Mouse (Mus musculus) regulatory T cell (primary cell): ENCODE data around the gene Ogn.
"Not testable (repeated sequence)": the region's sequence is repeated elsewhere in the genome, so short reads cannot be mapped to it uniquely, and the experiment has no call there.

Source experiments
- in situ Hi-C: fragments of 300-600 bp; cut with MboI, MseI; formaldehyde crosslinking; loops from one replicate; pipeline ENCODE4 v1.15.1; 2025; ENCODE audit warnings: high pct_unique_total_duplicates

Gene Ogn

DNA sequence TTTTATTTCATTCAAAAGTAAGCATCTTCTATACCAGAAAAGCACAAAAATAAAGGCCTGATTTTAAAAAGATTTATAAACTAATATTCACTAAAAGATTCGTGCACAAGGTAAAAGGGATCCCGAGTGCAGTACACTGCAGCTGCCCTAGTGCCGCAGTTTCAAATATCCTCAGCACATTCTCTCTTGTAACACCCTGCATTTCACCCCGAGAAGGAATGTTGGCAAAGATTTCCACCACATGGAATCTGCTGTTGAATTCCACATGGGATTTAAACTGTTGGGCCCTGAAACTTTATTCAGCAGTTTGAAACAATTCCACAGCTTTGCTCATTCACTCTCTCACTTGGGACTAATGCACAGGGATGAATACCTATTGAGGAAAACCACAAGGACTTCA lies at the start of gene Ogn:
Ogn (plus strand) TSS at position 333 of the 400 bp plus-strand sequence.
- in situ Hi-C loops: no loop called here

GRCm38 (mm10) chr13:49559185-49559584 lies 48.7 kb upstream of the Ogn start:
- in situ Hi-C loops: no loop called here

GRCm38 (mm10) chr13:49560886-49561285 lies 47.0 kb upstream of the Ogn start:
- in situ Hi-C loops: no loop called here

- in situ Hi-C loops: no loop called here
Measured at GRCm38 (mm10) chr13:49564347-49564746, 43.5 kb upstream of the Ogn start.

GRCm38 (mm10) chr13:49570371-49570770 lies 37.5 kb upstream of the Ogn start:
- in situ Hi-C loops: no loop called here

DNA sequence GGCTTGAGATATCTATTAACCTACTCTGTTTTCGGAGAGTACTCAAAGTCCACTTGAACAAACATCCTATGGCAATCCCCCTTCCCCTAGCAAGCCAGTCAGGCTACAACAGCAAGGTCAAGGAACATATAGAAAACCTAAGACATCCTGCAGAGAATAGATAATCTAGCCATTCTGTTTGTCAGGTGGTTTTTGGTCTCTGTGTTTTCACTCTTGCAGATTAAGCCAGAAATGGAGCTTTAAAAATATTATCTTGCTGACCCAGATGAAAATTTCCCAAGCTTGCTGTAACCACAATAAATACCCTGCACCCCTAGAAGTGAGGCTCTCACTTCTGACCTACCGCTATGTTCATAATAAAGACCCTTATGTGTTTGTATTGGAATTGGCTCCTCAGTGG lies 36.4 kb upstream of the Ogn start:
- in situ Hi-C loops: no loop called here

DNA sequence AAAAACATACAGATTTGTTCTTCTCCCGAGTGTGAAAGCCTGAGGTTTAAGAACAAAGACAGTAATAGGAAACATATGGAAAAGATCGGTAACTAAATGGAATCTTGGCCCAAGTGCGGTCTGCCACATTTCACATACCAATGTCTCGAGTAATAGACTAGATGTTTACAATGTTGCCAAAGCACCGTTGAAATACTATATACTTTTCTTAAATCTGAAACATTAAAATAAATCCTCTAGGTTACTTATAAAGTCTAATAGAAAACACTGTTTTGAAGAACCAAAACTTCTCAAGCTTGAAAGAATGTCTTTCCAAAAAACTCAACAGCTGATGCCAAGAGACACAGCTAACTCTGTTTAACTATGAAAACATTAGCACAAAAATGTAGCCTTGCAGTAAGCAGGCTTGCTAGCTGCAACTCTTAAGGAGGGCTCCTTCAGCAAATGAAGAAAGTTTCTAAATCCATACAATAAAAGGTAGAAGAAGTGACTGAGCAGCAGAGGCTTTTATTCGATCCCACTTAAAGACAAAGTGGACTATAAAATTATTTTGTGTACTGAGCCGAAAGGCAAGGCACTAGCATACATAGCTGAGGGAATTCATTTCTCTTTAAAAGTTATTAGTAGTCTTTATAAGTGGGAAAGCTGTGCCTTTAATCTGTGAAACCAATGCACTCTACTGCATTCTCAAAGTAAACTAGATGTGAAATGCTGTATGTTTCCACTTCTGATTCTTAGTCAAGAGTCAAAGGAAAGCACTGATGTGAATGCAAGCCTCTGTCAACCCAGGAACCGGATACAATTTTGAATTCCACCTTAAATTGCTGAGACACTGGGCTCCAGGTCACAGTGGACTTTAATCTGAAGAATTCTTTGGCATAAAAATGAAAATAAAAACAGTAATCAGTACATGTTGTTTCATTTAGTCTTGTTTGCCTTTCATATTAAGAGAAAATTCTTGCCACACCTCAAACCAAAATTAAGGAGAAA lies 26.0 kb upstream of the Ogn start, which contains the start of gene Omd:
Omd (plus strand) TSS at position 922 of the 990 bp plus-strand sequence.
- in situ Hi-C loops: no loop called here

DNA sequence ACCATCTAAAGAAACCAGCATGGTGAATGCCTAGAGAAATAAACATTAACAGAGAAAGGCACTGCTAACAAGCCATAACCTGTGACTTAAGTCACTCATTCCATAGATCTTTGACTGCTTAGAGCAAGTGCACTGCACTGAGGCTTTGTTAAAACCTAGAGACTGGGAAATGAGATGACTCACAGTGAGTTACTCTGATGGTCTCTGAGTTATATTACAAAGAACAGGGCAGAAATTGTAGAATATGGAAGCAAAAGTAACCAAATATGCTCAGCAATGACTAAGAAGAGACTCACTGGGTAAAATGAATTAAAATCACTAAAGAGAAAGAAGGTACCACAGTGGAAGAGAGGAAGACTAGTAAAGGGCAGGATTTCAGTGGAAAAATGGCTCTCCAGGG lies 24.0 kb upstream of the Ogn start:
- in situ Hi-C loops: no loop called here

DNA sequence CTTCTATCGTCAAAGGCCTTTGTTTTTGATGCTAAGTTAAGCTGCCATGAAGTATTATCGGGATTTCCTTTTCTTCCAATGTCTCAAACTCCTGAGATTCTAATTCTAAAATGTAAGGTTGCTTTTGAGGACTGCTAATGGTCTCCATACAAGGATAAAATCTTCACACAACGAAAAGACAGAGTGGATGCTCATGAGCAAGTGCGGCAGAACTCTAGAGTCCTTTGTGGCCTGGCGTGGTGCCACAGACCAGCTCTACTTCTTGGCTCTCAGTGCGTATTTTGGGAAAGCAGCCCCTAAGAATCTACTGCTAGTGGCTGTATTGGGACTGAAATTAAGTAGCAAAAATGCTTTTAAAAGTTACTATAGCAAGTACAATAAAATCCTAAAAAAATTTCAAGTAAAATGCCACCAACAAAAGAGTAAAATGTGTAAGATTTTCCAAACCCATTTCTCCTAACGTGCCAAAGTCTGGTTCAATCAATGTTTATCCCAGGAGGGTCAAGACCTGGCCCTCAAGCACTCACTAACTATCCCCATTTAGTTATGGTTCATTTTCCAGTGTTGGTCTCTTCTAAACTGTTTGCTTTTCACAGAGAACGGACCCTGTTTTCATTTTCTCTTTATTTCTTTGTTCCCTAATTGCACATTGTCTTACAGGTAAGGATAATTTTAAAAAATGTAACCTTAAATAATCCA lies 23.4 kb upstream of the Ogn start:
- in situ Hi-C loops: no loop called here

DNA sequence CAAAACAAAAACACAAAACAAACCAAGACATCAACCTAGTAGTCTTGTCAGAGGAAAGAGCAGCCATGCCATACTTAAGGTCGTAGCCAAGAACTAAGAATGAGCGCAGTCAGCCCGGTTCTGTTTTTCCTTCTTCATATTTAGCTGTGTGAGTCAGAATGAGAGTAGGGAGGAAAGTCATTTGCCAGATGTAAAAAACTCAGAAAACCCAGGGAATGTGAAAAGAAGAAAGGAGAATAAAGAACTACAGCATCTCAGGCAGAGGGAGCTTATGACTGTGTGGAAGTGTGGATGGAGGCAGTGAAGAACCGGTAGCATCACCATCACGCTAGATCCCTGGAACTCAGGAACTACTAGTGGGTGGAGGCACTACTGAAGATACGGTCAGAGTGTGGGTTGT lies 21.8 kb upstream of the Ogn start:
- in situ Hi-C loops: no loop called here

DNA sequence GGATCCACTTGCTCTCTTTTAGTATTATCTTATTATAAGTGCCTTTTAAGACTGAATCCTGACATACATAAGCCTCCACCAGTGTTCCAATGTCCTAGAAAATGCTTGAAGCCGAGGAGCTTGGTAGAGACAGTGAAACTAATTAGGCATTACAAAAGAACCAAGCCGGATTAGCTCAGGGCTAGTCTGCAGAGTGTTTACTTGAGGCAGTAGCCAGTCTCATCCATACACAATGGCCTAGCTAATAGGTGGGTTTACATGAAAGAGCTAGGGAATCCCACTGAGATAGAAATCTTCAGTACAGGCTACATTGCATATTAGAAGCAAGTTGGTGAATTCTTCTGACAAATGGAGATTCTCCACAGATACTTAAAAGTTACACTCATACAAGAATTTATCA lies 5.3 kb upstream of the Ogn start:
- in situ Hi-C loops: not testable (repeated sequence)

GRCm38 (mm10) chr13:49603603-49604002 lies 4.2 kb upstream of the Ogn start:
- in situ Hi-C loops: no loop called here

GRCm38 (mm10) chr13:49608589-49609322 lies 910 bp downstream of the Ogn start:
- in situ Hi-C loops: no loop called here

GRCm38 (mm10) chr13:49617021-49617420 lies 9.2 kb downstream of the Ogn start:
- in situ Hi-C loops: no loop called here

DNA sequence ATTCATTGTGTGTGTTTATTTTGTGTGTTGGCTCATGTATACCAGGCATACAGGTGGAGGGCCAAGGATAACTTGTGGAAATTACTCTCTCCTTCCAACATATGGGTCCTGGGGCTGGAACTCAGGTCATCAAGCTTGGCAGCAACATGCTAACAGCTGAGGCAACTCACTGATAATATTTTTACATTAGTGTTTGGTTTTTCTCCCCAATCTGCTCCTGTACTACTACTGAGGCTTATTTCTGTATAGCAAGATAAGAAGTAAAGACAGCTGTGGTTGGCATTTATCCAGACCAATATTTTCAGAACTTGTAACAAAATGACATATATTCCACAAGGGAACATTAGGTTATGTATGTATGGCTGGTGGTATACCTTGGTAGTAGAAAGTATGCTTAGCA lies 10.5 kb downstream of the Ogn start:
- in situ Hi-C loops: no loop called here

DNA sequence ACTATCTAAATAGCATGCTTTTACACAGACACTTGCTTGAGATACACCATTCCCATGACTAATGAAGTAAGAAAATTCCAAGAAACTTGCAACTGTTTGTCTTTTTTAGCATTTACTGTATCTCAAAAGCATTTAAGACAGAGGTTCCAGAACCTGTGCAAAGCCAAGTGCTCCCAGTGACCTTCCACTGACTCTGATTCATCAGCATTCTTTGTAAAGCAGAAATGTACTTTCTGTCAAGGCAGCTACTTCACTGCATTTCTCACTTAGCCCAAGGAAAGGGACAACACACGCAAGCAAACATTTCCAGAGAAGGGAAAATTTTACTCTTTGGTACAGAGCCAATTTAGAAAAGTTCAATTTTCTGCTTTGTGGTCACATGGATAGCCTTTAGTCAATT lies 15.4 kb downstream of the Ogn start:
- in situ Hi-C loops: no loop called here

DNA sequence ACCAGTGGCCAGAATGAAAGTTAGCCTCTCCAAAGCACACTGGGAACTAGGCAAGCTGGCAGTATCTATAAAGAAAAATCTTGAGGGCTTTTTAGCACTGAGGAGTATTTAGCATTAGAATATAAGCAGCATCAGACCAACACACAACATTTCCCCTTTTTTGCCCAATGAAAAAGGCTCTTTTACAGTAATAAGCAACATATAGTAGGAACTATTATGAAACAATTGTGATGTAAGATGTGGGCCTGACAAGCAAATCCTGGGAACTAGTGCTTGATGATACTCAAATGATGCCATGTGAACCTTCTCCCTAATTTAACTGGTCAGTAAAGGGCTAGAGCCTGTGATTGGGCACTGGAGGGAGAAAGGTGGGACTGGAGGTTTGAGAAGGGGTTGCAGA lies 20.3 kb downstream of the Ogn start:
- in situ Hi-C loops: no loop called here

DNA sequence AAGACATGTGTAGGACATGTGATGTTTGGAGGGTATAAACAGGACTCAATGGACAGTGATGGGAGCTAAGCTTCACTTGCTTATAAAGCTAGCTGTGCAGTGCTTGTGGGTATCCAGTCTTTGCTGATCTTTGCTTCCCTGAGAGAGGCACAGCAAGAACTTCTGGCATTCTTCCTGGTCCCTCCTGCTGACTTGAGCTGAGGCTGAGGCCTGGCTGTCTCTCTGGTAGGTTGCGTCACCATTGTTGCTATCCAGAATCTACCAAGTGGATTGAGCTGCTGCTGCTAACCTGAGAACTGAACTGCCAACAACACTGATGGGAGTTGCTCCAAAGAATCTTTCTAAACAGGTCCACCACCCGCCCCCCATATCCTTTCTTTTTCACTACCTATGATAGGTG lies 21.2 kb downstream of the Ogn start:
- in situ Hi-C loops: no loop called here

- in situ Hi-C loops: loop anchor here (5.0 kb wide), 1 partner anchor 73 kb away; no protein-coding TSS in a partner anchor
Measured at GRCm38 (mm10) chr13:49639965-49640364, 32.1 kb downstream of the Ogn start.

DNA sequence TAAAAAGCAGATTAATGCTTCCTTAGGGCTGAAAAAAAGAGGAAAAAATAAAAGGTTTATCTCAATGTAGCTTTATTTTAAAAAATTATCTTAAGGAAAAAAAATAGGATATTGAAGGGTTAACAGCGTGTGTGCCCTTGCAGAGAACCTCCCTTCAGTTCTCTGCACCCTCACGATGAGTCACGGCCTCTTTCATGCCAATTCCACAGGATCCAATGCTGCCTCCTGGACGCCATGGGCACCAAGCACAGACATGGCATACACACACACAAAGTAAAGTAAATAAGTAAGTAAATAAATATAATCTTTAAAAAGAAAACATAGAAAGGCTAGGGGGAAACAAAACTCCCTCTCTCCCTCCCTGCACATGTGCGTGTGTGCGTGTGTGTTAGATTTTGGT lies 34.8 kb downstream of the Ogn start:
- in situ Hi-C loops: loop anchor here (5.0 kb wide), 1 partner anchor 75 kb away; no protein-coding TSS in a partner anchor

DNA sequence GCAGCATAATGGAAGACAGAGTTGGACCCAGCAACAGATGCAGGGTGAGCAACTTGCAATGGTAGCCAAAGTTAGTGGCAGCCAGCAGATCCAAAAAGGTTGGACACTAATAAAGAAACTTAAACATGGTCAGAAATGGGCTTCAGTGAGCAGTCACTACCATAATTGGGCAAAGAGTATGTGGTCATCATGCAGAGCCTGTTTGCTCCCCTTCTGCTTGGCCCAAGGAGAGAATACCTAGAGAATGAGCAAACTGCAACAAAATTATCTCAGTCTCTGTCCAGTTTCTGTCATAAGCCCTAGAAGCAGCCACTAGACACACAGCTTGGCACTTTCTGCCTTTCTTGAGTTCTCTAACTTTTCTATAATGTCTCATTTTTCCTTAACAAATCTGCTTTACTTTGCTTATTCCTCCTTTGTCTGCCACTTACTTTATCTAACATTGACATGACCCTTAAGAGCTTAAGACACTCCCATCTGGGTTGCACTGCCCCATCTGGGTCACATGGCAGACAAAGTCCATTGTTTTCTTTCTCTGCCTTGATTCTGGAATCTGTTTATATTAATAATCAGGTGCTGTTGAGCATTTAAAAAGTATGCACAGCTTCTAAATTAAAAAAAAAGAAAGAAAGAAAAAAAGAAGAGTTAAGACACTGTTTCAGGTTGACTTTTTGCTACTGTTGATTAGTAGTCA lies 36.0 kb downstream of the Ogn start:
- in situ Hi-C loops: loop anchor here (5.0 kb wide), 1 partner anchor 77 kb away; no protein-coding TSS in a partner anchor
